Mouse (Mus musculus): Measurements from ENCODE around the gene Fxn. TPM values are rescaled to one million over a fixed set of nuclear protein-coding genes. Genes with fewer than 3 reads are reported as not detected.
A peak's percentile ranks its signal among the peaks of the same experiment; 100 is the strongest.

Gene Fxn
- total RNA-seq, 1 experiment from 2014 or later: 29.7 TPM

- peak; percentile 20 to 33; a peak in 1 of 4 replicates for ATAC-seq (replicated peaks in 1 of 2; ENCODE audit: insufficient read depth in 1 of 2, low FRiP score in 2 of 2, low TSS enrichment in 1 of 2, low read depth in 1 of 2, poor library complexity in 2 of 2, severe bottlenecking in 2 of 2)
Observed at GRCm38 (mm10) chr19:24307271-24308221, 27.1 kb upstream of the Fxn start.

DNA sequence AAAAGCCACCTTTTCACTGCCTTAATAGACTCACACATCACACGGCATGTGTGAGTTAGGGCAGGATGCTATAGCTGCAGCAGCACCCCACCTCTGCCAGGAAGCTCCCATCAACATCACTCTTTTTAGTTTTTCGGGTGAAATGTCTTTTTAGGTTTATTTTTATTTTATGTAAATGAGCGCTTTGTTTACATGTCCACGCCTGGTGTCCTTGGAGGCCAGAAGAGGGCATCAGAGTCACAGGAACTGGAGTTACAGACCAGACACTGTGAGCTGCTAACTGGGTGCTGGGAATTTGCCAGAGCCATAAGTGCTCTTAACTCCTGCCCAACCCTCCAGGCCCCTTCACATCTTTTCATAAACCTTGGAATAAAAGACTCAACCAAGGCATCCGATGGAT, 25.9 kb upstream of the Fxn start:
- ATAC-seq (replicated peaks in 1 of 2; ENCODE audit: insufficient read depth in 1 of 2, low FRiP score in 2 of 2, low TSS enrichment in 1 of 2, low read depth in 1 of 2, poor library complexity in 2 of 2, severe bottlenecking in 2 of 2): no peak

GRCm38 (mm10) chr19:24302198-24302597, 21.8 kb upstream of the Fxn start:
- no peak for ATAC-seq (replicated peaks in 1 of 2; ENCODE audit: insufficient read depth in 1 of 2, low FRiP score in 2 of 2, low TSS enrichment in 1 of 2, low read depth in 1 of 2, poor library complexity in 2 of 2, severe bottlenecking in 2 of 2)

- ATAC-seq (replicated peaks in 1 of 2; ENCODE audit: insufficient read depth in 1 of 2, low FRiP score in 2 of 2, low TSS enrichment in 1 of 2, low read depth in 1 of 2, poor library complexity in 2 of 2, severe bottlenecking in 2 of 2): no peak
Observed at GRCm38 (mm10) chr19:24301768-24302148, 21.4 kb upstream of the Fxn start.

- ATAC-seq (replicated peaks in 1 of 2; ENCODE audit: insufficient read depth in 1 of 2, low FRiP score in 2 of 2, low TSS enrichment in 1 of 2, low read depth in 1 of 2, poor library complexity in 2 of 2, severe bottlenecking in 2 of 2): peak; percentile 88 to 90
Observed at GRCm38 (mm10) chr19:24300994-24301767, 20.8 kb upstream of the Fxn start.

- ATAC-seq (replicated peaks in 1 of 2; ENCODE audit: insufficient read depth in 1 of 2, low FRiP score in 2 of 2, low TSS enrichment in 1 of 2, low read depth in 1 of 2, poor library complexity in 2 of 2, severe bottlenecking in 2 of 2): no peak
Observed at GRCm38 (mm10) chr19:24293537-24293936, 13.1 kb upstream of the Fxn start.

GRCm38 (mm10) chr19:24284187-24284586, 3.8 kb upstream of the Fxn start:
- ATAC-seq (replicated peaks in 1 of 2; ENCODE audit: insufficient read depth in 1 of 2, low FRiP score in 2 of 2, low TSS enrichment in 1 of 2, low read depth in 1 of 2, poor library complexity in 2 of 2, severe bottlenecking in 2 of 2): peak in 1 of 2 experiments; percentile 38; a peak in 1 of 4 replicates

DNA sequence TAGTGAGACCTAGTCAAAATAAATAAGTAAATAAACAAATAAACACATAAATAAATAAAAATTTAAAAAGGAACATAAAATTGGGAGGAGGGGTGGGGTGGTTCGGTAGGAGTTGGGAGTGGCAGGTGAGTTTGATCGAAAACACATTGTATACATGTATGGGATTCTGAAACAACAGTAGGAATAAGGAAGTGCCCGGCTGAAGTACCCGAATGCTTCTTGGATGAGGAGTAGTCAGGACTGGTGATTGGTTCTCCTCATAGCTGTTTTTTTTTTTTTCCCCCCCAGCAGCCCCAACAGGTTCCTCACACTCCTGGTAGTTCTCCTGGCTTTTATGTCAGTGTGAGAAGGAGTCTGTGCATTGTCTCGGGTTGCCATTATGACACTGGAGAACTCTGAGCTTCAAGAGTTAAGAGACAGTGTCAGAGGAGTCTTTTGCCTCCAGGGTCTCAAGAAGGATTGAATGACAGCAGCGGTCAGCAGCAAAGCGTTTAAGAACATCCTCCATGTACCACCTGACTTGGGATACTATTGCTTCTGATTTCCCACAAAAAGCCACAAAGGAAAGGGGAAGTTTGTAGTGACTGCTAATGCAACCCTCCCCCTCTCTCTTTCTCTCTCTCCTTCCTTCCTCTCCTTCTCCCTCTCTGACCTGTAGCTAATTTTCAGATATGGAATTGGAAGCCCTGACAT, 1.0 kb upstream of the Fxn start:
- ATAC-seq (replicated peaks in 1 of 2; ENCODE audit: insufficient read depth in 1 of 2, low FRiP score in 2 of 2, low TSS enrichment in 1 of 2, low read depth in 1 of 2, poor library complexity in 2 of 2, severe bottlenecking in 2 of 2): no peak

DNA sequence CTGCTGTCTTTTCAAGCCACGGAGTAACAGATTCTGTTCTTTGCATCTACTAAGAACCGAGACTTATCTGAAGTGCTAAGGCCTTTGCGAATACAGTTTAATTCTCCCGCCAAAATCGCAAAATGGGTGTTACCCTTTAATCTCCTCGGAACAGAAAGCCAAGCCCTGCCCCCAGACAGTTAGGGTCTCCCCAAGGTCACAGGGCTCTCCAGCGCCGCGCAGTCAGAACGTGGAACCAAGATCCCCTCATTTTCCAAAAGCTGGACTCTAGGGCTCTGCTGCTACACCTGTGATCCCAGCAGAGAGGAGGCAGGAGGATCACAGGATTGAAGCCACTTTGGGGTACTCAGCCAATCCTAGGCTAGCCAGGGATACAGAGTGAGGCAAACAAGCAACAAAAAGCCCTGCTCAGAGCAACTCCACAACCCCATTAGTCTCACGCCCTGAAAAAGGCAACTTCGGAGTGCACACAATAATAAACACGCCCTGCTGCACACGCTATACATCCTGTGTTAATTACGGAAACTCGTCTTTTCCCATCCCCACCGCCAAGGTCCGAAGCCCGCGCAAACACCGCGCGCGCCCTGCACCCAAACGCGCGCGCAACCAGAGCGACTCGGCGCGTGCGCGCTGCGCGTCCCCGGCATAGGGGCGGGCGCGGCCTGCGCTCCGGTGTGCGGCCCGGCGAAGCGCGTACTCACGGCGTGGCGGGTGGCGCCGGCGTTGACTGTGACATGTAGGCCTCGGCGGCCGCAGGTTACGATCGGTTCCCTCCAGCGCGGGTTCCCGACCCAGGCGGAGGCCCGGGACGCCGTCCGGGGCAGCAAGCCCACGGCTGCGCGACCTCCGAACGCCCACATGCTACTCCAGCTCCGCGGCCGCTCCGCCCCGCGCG, 452 bp downstream of the Fxn start:
- peak; percentile 35 to 47 for ATAC-seq (replicated peaks in 1 of 2; ENCODE audit: insufficient read depth in 1 of 2, low FRiP score in 2 of 2, low TSS enrichment in 1 of 2, low read depth in 1 of 2, poor library complexity in 2 of 2, severe bottlenecking in 2 of 2)

- ATAC-seq (replicated peaks in 1 of 2; ENCODE audit: insufficient read depth in 1 of 2, low FRiP score in 2 of 2, low TSS enrichment in 1 of 2, low read depth in 1 of 2, poor library complexity in 2 of 2, severe bottlenecking in 2 of 2): no peak
Observed at GRCm38 (mm10) chr19:24278859-24279258, 1.5 kb downstream of the Fxn start.

DNA sequence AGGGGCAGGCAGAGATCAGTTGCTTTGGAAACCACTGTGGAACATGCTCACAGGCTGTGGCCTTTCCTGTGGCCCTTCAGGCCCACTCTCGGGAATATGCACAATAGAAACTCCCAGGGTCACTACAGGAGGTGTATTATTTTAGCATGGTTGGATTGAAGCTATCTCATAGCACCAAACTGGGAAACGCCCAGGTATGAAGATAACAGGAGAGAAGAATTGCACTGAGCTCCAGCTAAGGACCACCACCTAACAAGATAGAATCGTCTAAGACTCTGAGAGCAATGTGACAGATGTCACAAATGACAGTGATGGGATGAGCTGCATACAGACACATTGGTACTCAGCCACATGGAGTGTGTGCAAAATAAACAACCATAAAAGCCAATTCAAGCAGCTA, 6.1 kb downstream of the Fxn start:
- ATAC-seq (replicated peaks in 1 of 2; ENCODE audit: insufficient read depth in 1 of 2, low FRiP score in 2 of 2, low TSS enrichment in 1 of 2, low read depth in 1 of 2, poor library complexity in 2 of 2, severe bottlenecking in 2 of 2): no peak

- peak; percentile 88 to 93; a peak in 3 of 4 replicates for ATAC-seq (replicated peaks in 1 of 2; ENCODE audit: insufficient read depth in 1 of 2, low FRiP score in 2 of 2, low TSS enrichment in 1 of 2, low read depth in 1 of 2, poor library complexity in 2 of 2, severe bottlenecking in 2 of 2)
Observed at GRCm38 (mm10) chr19:24271746-24272426, 8.5 kb downstream of the Fxn start.

DNA sequence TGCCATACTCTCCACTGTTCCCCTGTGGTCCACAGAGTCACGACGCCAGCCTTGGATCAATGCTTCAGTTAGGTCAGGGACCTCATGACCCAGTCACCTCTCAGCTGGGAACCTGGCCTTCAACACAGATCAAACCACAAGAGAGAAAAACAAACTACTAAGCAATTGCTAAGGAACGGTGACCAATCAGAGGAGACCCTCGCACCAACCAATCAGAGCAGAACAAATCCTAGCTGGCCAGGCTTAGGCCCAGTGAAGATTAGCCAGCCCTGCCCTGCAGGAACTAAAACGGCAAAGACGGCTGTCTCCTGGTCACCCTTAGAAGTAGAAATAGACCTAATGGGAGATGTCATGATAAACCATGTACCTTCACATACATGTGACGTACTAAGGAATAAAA, 9.1 kb downstream of the Fxn start:
- ATAC-seq (replicated peaks in 1 of 2; ENCODE audit: insufficient read depth in 1 of 2, low FRiP score in 2 of 2, low TSS enrichment in 1 of 2, low read depth in 1 of 2, poor library complexity in 2 of 2, severe bottlenecking in 2 of 2): 0 out of 4 replicates have a peak, but pooled peaks of 1 of the 2 experiments have one; percentile 5

- ATAC-seq (replicated peaks in 1 of 2; ENCODE audit: insufficient read depth in 1 of 2, low FRiP score in 2 of 2, low TSS enrichment in 1 of 2, low read depth in 1 of 2, poor library complexity in 2 of 2, severe bottlenecking in 2 of 2): no peak
Observed at GRCm38 (mm10) chr19:24268531-24268930, 11.9 kb downstream of the Fxn start.

GRCm38 (mm10) chr19:24266046-24266830, 14.2 kb downstream of the Fxn start:
- ATAC-seq (replicated peaks in 1 of 2; ENCODE audit: insufficient read depth in 1 of 2, low FRiP score in 2 of 2, low TSS enrichment in 1 of 2, low read depth in 1 of 2, poor library complexity in 2 of 2, severe bottlenecking in 2 of 2): no peak

DNA sequence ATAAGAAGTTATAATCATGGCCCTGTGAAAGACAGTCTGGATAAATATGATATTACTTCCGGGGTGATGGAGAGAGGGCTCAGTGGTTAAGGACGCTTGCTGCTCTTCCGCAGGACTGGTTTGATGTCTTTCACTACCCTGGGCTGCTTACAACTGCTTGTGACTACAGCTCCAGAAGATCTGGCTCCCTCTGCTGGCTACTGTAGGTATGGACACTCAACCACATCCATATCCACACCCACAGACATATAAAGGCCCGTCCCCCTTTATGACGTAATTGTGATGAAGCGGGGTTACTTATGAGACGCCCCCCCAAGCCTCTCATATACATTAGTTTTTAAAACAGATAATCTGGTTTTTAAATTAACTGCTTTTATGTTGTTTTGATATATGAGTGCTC, 15.4 kb downstream of the Fxn start:
- peak; percentile 83 to 91 for ATAC-seq (replicated peaks in 1 of 2; ENCODE audit: insufficient read depth in 1 of 2, low FRiP score in 2 of 2, low TSS enrichment in 1 of 2, low read depth in 1 of 2, poor library complexity in 2 of 2, severe bottlenecking in 2 of 2)
